Mouse (Mus musculus) liver, embryonic 12.5 days (tissue): Measurements from ENCODE around the gene Folr1. TPM values are rescaled to one million over a fixed set of nuclear protein-coding genes. Genes with fewer than 3 reads are reported as not detected.

Experiments
- ATAC-seq: fragments of 200-750 bp; cut with Nextera tagmentation; 2 replicates; pipeline ENCODE4 v1.8.0; 2017; ENCODE audit warnings: moderate number of reproducible peaks, mild to moderate bottlenecking, moderate library complexity
- H3K27ac ChIP-seq: fragments of 300-500 bp; sonication (generic); 2 replicates; pipeline ENCODE4 v1.5.1; 2016; ENCODE audit warnings: mild to moderate bottlenecking
- H3K27me3 ChIP-seq: fragments of 300-500 bp; sonication (generic); replicated peaks from 2 replicates; pipeline ENCODE4 v1.6.1; 2016; ENCODE audit warnings: mild to moderate bottlenecking, moderate library complexity
- H3K36me3 ChIP-seq: fragments of 300-500 bp; sonication (generic); 2 replicates; pipeline ENCODE4 v1.6.1; 2016; ENCODE audit warnings: mild to moderate bottlenecking, moderate library complexity
- H3K4me1 ChIP-seq: fragments of 300-500 bp; sonication (generic); 2 replicates; pipeline ENCODE4 v1.6.1; 2016
- H3K4me2 ChIP-seq: fragments of 300-500 bp; sonication (generic); 2 replicates; pipeline ENCODE4 v1.6.1; 2016; ENCODE audit warnings: mild to moderate bottlenecking, moderate library complexity
- H3K4me3 ChIP-seq: fragments of 300-500 bp; sonication (generic); 2 replicates; pipeline ENCODE4 v1.5.1; 2016; ENCODE audit warnings: mild to moderate bottlenecking, moderate library complexity
- H3K9ac ChIP-seq: fragments of 300-500 bp; sonication (generic); 2 replicates; pipeline ENCODE4 v1.6.1; 2016; ENCODE audit warnings: mild to moderate bottlenecking, moderate library complexity
- H3K9me3 ChIP-seq: fragments of 300-500 bp; sonication (generic); replicated peaks from 2 replicates; pipeline ENCODE4 v1.6.1; 2016; ENCODE audit warnings: mild to moderate bottlenecking, moderate library complexity
- WGBS: fragments of 180-500 bp; shearing (Covaris S2); methylation state at CpG from one replicate; pipeline ENCODE4 v1.1.7; 2016; ENCODE audit not compliant: insufficient replicate concordance; 5-methylcytosine and 5-hydroxymethylcytosine counted together
- polyA plus RNA-seq: library from polyadenylated mRNA; unstranded; fragments of >200 nt; fragmentation: Nextera tagmentation; extraction: Ambion mirVana; gene quantifications from 2 replicates; pipeline ENCODE4 v1.2.1, GENCODE M21; 2016

Gene Folr1
- polyA plus RNA-seq, 1 experiment from 2014 or later, result 0.70 TPM

DNA sequence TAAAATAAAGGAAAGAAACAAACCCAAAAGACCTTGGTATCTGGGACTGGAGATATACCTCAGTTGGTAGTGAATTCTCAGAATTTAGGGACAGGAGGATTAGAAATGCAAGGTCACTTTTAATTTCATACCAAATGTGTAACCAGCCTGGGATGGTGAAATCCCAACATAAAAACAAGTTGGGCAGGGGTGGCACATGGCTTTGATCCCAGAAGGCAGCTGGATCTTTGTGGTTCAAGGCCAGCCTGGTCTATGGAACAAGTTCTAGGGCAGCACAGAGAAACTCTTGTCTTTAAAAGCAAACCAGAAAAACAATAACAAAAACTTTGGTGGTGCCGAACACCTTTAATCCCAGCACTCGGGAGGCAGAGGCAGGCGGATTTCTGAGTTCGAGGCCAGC, 3.1 kb downstream of the Folr1 start:
- no peaks in the 10 kb centered on the region for H3K36me3 ChIP-seq
- ATAC-seq, result no peak
- no peak overlapping the region for H3K27ac ChIP-seq
- H3K9me3 ChIP-seq, result no peaks in the 10 kb centered on the region
- no peak overlapping the region for H3K4me2 ChIP-seq
- WGBS, result 80% methylated on average over 4 of the region's 4 CpGs
- H3K4me3 ChIP-seq, result no peak overlapping the region
- H3K9ac ChIP-seq, result no peak overlapping the region
- H3K4me1 ChIP-seq, result no peaks in the 10 kb centered on the region
- H3K27me3 ChIP-seq, result 0 out of 2 replicates have a peak, but pooled peaks cover 4% of the 10 kb centered on the region

DNA sequence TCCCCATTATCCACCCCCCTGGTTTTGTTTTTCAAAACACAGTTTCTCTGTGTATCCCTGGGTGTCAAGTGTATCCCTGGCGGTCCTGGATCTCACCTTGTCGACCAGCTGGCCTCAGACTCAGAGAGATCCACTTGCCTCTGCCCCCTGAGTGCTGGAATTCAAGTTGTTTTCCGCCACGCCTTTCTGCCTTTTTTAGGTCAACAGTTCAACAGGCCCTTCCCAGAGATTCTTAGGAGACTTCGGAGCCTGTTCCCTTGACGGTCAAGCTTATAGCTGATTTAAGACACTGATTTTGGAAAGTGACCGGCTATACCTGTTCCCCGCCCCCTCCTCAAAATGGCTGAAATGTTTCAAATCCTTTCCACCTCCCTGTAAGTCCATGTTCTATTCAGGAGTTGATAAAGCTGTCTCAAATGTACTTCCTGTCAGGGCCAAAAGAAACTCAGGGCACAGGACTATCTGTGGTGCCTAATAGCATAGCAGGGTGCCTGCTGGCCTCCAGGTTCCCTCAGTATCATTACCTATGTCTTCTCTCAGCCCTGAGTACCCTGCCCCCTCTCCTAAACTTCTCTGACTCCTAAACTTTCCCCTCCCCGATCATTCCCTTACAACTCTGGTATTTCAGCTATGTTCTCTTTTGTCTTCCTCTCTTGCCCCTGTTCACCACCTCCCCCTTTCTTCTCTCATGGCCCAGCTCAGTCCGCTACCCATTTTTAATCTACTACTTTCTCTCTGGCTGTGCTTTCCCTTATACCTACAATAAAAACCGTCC, 3.9 kb downstream of the Folr1 start:
- no peak for ATAC-seq
- H3K9ac ChIP-seq, result no peak overlapping the region
- WGBS, result 71% methylated on average over 11 of the region's 11 CpGs
- H3K4me3 ChIP-seq, result no peak overlapping the region
- no peak overlapping the region for H3K27ac ChIP-seq
- no peak overlapping the region for H3K4me2 ChIP-seq
- no peaks in the 10 kb centered on the region for H3K36me3 ChIP-seq
- 0 out of 2 replicates have a peak, but pooled peaks cover 4% of the 10 kb centered on the region for H3K27me3 ChIP-seq
- H3K4me1 ChIP-seq, result no peaks in the 10 kb centered on the region
- H3K9me3 ChIP-seq, result no peaks in the 10 kb centered on the region

DNA sequence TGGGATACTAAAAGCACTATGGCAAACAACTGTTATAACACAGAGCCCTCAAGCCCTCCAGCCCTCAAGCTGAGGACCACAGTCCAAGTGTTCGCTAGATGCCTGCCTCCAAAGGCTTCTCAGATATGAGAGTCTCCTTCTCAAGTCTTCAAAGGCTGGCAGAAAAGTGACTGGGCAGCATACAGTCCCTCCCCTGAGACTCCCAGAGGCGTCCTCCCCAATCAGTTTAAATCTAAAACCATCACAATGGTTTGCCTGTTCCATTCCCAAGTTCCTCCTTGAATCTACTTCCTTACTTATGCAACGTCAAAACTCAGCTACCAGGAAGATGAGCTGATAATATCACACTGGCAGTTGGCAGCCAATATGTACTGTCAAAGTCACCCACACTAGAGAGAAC, 7.2 kb downstream of the Folr1 start, which contains the start of gene Anapc15:
TSS of gene Anapc15 (plus strand) at position 301 of the 400 bp plus-strand sequence.
- Histone ChIP-seq H3K9me3 (no peaks in the 10 kb centered on the region), H3K4me2 (no peak within 1 kb of the TSS), H3K4me3 (no peak within 1 kb of the TSS), H3K4me1 (no peaks in the 10 kb centered on the region), H3K27me3 (no peaks in the 10 kb centered on the region), H3K36me3 (no peaks in the 10 kb centered on the region), H3K9ac (no peak within 1 kb of the TSS), H3K27ac (no peak within 1 kb of the TSS)
- 45% methylated on average over 3 of the region's 3 CpGs for WGBS
- no peak for ATAC-seq

DNA sequence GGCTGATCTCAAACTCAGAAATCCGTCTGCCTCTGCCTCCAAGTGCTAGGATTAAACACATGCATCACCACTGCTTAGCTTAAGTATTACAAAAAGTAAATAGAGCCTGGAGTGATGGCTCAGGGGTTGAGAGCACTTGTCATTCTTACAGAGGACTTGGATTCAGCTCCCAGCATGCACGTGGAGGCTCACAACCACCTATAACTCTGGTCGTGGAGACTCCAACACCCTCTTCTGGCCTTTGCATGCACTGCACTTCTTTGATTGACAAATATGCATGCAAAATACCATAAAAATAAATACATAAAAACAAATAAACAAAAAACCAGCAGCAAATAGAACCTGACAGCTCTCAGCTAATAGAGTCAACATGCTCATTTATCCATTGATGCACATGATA, 8.3 kb downstream of the Folr1 start:
- no peak for ATAC-seq
- H3K4me2 ChIP-seq, result no peak overlapping the region
- no peaks in the 10 kb centered on the region for H3K36me3 ChIP-seq
- H3K4me1 ChIP-seq, result no peaks in the 10 kb centered on the region
- H3K27ac ChIP-seq, result no peak overlapping the region
- H3K9ac ChIP-seq, result no peak overlapping the region
- WGBS, result 58% methylated on average over 3 of the region's 3 CpGs
- H3K9me3 ChIP-seq, result no peaks in the 10 kb centered on the region
- H3K27me3 ChIP-seq, result no peaks in the 10 kb centered on the region
- H3K4me3 ChIP-seq, result no peak overlapping the region

DNA sequence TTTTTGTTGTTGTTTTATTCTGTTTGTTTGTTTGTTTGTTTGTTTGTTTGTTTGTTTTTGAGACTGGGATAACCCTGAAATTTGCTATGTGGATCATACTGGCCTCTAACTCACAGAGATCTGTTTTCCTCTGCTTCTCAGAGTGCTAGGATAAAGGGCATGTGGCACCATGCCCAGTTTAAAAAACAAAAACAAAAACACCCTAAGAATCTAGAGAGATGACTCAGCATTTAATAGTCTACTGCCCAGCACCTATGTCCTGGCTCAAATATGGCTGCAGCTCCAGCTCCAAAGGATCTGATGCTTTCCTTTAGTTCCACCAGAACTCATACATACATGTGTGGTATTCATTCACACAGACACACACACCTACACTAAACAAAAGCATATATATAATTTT, 9.6 kb downstream of the Folr1 start:
- Histone ChIP-seq H3K27me3 (peaks cover 4% of the 10 kb centered on the region; the same call in 1 of the 2 replicates), H3K27ac (no peak overlapping the region), H3K36me3 (no peaks in the 10 kb centered on the region), H3K4me2 (no peak overlapping the region), H3K9me3 (no peaks in the 10 kb centered on the region), H3K4me1 (no peaks in the 10 kb centered on the region), H3K9ac (no peak overlapping the region), H3K4me3 (no peak overlapping the region)
- ATAC-seq, result no peak

DNA sequence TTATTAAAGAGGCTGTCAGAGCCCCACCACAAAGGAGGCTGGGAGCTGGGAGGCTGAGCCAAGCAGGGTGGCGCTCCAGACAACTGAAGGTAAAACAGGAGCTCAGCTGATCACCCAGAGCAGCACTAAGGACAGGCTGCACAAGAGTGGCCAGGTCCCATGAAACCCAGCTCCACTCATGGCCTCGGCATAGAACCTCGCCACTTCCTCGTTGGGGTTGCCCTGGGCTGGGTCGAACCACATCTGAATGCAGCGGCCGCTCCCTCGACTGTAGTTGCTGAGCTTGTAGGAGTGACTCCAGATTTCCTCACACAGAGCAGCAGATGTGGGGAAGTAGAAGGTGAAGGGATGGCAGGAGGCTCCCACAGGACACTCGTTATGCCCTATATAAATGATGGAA, 12.2 kb downstream of the Folr1 start:
- Histone ChIP-seq H3K36me3 (no peaks in the 10 kb centered on the region), H3K27ac (no peak overlapping the region), H3K27me3 (peaks cover 4% of the 10 kb centered on the region; the same call in 1 of the 2 replicates), H3K4me3 (no peak overlapping the region), H3K9ac (no peak overlapping the region), H3K4me1 (no peaks in the 10 kb centered on the region), H3K4me2 (no peak overlapping the region), H3K9me3 (no peaks in the 10 kb centered on the region)
- no peak for ATAC-seq
- 60% methylated on average over 9 of the region's 9 CpGs for WGBS

DNA sequence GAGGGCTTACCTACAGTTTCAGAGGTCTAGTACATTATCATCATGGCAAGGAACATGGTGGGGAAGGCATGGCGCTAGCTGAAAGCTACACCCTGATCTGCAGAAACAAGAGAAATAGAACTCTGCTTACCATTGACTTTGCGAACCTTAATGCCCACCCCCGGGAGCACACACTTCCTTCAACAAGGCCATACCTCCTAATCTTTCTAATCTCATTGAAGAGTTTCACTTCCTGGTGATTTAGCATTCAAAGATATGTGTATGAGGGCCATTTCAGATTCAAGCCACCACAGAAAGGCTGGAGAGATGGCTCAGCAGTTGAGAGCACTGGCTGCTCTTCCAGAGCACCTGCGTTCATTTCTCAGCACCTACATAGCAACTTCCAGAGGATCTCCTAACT, 13.5 kb downstream of the Folr1 start, which contains the start of gene Folr2:
TSS of gene Folr2 (minus strand) at position 101 of the 400 bp plus-strand sequence.
- H3K4me1 ChIP-seq, result no peaks in the 10 kb centered on the region
- H3K27ac ChIP-seq, result no peak within 1 kb of the TSS
- ATAC-seq, result no peak
- peaks cover 4% of the 10 kb centered on the region; the same call in 1 of the 2 replicates for H3K27me3 ChIP-seq
- 79% methylated on average over 4 of the region's 4 CpGs for WGBS
- no peak within 1 kb of the TSS for H3K4me3 ChIP-seq
- H3K9ac ChIP-seq, result no peak within 1 kb of the TSS
- H3K36me3 ChIP-seq, result no peaks in the 10 kb centered on the region
- H3K4me2 ChIP-seq, result no peak within 1 kb of the TSS
- no peaks in the 10 kb centered on the region for H3K9me3 ChIP-seq

DNA sequence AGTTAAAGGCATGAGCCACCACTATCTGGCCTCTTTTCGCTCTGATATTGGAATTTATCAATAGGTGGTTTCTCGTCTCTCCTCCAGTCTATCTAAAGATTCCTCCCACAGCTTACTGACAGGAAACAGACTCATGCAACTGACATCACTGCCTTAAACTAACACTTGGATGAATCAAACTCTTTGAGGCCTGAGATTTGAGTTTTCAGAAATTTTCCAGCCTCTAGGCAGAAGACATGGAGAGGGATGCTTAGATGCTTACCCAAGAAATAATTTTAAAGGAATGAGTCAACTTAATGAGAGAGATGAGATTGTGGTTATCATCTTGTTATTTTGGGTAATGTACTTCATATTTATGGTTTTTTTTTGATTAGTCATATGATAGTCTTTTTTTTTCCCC, 16.8 kb downstream of the Folr1 start:
- Histone ChIP-seq H3K4me2 (no peak overlapping the region), H3K9ac (no peak overlapping the region), H3K36me3 (no peaks in the 10 kb centered on the region), H3K4me3 (no peak overlapping the region), H3K27ac (no peak overlapping the region), H3K9me3 (no peaks in the 10 kb centered on the region), H3K27me3 (peaks cover 7% of the 10 kb centered on the region; the same call in 1 of the 2 replicates), H3K4me1 (no peaks in the 10 kb centered on the region)
- ATAC-seq, result no peak
- WGBS, result 33% methylated on average over 2 of the region's 2 CpGs

DNA sequence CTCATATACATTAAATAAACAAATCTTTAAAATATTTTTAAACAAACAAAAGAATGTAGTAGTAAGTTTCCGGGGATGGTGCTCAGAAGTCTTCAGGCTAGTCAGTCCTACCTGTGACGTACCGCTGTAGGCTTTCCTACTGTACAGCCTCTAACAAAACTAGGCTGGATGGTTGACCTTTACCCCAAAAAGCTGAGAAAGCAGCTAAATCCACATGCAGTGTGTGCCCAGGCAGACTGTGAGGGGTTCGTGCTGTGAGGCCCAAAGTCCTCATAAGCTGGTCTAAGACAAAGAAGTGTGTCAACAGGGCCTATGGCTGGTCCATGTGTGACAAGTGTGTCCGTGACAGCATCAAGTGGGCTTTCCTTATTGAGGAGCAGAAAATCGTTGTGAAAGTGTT, 17.7 kb downstream of the Folr1 start:
- Histone ChIP-seq H3K9me3 (no peaks in the 10 kb centered on the region), H3K36me3 (no peaks in the 10 kb centered on the region), H3K27me3 (peaks cover 7% of the 10 kb centered on the region; the same call in 1 of the 2 replicates), H3K4me1 (no peaks in the 10 kb centered on the region), H3K9ac (no peak overlapping the region), H3K4me3 (no peak overlapping the region), H3K27ac (no peak overlapping the region), H3K4me2 (no peak overlapping the region)
- no peak for ATAC-seq
- WGBS, result 72% methylated on average over 6 of the region's 6 CpGs

DNA sequence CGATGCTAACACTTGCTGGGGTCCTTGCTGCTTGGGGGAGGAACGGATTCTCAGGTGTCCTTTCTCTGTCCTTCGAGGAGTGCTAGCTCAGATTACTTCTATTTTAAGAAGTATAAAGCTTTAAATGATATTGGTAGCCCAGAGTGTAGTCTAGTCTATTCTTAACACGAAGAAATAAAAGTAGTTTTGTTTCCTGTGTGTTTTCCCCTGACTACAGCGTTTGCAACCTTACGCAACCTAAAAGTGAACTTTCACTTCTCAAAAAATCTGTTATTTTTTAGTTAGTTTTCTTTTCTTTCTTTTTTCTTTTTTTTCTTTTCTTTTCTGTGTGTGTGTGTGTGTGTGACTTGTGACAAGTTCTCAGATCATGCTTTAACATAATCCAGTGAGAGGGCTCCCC, 18.9 kb downstream of the Folr1 start:
- Histone ChIP-seq H3K4me2 (no peak overlapping the region), H3K9ac (no peak overlapping the region), H3K27me3 (peaks cover 7% of the 10 kb centered on the region; the same call in 1 of the 2 replicates), H3K4me1 (no peaks in the 10 kb centered on the region), H3K9me3 (no peaks in the 10 kb centered on the region), H3K27ac (no peak overlapping the region), H3K4me3 (no peak overlapping the region), H3K36me3 (no peaks in the 10 kb centered on the region)
- no peak for ATAC-seq
- WGBS, result 65% methylated on average over 6 of the region's 6 CpGs

DNA sequence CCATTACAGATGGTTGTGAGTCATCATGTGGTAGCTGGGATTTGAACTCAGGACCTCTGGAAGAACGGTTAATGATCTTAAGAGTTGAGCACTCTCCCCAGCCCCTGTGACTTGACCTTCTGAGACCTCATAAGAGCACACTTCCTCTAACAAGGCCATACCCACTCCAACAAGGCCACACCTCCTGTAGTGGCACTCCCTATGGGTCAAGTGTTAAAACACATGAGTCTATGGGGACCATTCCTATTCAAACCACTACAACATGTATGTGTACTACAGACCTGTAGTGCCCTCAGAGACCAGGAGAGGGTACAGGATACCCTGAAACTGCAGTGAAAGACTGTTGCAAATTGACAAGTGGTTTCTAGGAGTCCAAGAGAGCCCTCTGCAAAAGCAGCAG, 22.7 kb downstream of the Folr1 start:
- Histone ChIP-seq H3K9ac (no peak overlapping the region), H3K27ac (no peak overlapping the region), H3K4me3 (no peak overlapping the region), H3K4me2 (no peak overlapping the region), H3K36me3 (no peaks in the 10 kb centered on the region), H3K27me3 (0 out of 2 replicates have a peak, but pooled peaks cover 3% of the 10 kb centered on the region), H3K9me3 (no peaks in the 10 kb centered on the region), H3K4me1 (no peaks in the 10 kb centered on the region)
- 79% methylated on average over 1 of the region's 1 CpGs for WGBS
- ATAC-seq, result no peak

DNA sequence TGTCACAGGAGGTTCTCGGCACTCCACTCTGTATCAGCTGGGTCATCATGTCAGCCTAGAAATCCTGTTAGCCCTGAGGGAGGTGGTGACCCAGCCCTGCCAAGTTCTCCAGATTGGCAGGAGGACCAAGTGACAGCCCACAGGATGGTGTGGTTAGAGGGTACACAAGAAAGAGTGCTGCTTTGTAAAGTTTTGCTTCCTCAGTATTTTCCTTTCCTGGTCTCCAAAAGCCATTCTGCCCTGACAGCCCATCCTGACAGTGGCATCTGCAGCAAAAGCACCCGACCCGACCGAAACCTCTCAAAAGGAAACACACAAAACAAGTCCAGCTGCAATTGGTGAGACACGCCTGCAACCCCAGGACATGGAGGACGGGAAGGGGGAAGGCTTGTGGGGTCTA, 26.4 kb downstream of the Folr1 start:
- Histone ChIP-seq H3K27me3 (peaks cover 15% of the 10 kb centered on the region), H3K4me2 (no peak overlapping the region), H3K4me3 (no peak overlapping the region), H3K36me3 (no peaks in the 10 kb centered on the region), H3K9me3 (no peaks in the 10 kb centered on the region), H3K27ac (no peak overlapping the region), H3K4me1 (no peaks in the 10 kb centered on the region), H3K9ac (no peak overlapping the region)
- no peak for ATAC-seq
- 56% methylated on average over 6 of the region's 6 CpGs for WGBS
